Mouse (Mus musculus) embryo, embryonic 11.5 days (tissue): ENCODE results near the gene Aagab.

Experiments
- DNase-seq: peaks from one replicate; pipeline ENCODE4 v3.0.0-alpha.2; 2012; ENCODE audit warnings: low read depth, low spot score

Gene Aagab

DNA sequence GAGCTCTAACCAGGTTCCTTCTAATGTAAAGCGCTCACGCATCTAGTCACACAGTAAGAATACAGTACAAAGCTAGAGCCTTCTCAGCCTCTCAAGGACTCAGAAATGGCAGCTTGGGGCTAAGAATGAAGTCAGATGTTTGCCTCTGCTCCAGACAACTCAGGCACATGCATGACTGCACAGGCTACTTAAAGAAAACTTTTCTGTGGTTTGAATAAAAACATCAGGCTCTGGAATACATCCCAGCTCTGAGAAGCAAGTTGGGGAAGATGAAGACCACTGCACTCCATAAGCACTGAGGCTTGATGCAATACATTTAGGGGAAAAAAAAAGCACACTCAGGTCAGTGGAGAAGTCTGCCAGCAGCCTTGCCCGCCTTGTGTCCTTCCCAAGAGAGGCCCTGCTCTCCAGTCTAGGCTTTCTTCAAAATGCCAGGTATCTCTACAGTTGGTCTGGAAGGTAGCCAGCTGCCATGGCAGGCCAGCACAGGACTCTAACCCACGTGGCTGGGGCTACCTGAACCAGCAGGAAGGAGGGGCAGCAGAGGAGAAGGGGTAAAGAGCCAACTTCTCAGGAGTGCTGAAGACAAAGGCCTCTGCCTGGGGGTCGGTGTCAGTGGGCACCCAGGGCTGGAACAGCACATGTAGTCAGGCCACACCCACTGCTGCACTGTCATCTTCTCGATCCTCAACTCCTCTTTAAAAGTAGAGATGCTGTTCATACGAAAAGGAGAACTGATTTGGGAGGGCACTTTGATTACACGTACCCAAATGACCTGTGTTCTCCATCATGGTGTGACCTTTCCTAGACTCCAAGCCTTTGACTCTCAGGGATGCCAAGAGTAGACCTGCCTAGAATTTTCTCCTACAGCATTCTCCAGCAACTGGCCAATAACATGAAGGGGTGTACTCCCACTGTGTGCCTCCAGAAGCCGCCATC, 45.4 kb downstream of the Aagab start:
- DNase-seq = no peak

DNA sequence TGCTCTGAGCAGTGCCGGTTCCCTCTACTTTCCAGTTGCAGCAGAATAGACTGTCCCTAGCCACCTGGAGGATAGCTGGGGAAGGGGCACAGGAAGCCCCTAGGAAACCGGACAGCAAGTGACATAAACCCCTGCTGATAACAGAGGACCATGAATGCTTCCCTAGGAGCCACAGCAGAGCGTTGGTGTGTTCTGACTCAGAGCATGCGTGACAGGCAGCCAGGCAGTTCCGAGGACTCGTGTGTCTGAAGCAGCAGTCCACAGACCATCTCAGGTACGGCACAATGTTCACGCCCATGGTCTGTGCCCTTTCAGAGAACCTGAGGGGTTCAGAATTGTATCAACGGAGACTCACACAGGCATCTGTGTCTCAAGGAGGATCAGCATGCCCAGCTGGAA, 46.1 kb downstream of the Aagab start:
- no peak for DNase-seq

DNA sequence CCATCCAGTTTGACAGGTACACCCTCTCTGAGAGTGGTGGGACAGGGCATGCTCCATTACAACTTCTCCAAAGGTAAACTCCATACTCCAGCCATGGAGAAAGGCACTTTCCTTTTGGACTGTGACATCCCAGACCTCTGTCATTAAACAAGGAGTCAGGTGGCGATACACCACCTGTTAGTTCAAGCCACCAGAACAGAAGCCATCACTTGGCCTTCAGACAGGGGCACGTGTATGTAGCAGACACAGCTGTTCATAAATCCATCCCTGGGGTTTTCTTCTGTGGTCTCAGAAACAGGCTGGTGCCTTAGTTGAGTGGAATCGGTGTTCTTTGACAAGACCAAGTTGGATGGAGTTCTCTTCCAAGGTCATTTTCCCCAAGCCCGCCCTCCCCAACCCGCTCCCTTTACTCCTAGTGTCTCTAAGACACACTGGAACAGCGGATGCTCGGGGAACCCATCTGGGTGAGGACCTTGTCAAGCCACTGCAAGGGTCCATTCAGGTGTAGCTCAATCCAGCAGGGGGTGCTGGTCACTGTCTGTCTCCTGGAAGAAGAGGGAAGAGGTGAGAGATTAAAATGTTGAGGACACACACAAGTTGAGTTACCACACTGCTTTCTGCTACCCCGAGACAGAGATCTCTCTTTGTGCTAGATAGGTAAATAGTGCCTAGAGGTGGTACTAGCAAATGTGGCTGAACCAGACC, 47.5 kb downstream of the Aagab start:
- no peak for DNase-seq

DNA sequence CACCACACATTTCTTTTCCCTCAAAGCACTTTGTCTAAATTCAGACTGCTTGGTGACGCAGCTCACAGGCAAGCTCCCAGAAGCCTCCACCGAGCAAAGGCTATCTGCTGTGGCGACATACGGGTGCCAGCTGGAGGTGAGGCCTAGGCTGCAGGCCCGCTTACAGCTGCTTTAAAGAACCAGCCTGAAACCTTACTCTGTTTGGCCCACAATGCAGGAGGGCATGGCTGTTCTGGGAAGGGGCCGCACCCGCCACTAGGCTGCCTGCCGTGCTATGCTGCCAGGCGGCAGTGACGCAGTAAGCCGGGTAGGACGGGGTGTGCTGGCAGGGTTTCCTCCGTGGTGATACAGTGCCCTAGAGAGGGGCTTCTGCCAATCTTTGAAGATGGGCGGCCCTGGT, 48.4 kb downstream of the Aagab start:
- no peak for DNase-seq

DNA sequence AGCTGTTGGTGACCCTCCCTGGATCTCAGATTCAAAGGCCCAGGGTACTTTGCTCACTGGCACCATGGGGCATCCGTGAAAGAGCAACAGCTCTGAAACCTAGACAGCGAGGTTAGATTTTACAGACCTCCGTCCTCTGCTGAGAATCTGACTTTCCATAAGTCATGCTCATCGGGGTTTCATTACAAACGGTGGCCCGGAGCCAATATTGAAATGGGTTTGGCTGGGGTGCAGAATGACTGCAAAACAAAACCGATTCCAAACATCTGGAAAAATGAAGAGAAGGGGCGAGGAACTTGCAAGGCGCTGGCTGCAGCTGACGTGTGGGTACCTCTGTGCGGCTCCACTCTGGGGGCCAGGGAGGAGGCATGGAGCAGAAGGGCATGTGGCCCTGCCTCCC, 49.1 kb downstream of the Aagab start:
- DNase-seq = no peak

DNA sequence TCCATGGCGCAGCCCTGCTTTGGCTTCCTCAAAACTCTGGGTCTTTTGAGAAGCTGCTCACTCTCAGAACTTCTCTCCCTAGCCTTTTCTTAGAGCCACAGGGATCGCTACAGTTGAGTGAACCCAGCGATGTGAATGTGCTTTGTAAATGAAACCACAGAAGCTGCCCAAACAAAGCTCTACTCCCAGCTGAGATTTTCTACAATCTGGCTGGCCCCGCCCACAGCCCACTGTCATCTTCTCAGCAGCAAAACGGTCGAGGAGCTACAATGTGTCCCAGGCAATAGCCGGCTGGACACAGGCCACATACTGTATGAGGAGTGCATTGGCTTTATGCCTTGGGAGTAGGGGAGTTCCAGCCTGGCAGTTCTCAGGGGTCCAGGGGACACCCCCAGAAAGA, 51.2 kb downstream of the Aagab start:
- DNase-seq = no peak

DNA sequence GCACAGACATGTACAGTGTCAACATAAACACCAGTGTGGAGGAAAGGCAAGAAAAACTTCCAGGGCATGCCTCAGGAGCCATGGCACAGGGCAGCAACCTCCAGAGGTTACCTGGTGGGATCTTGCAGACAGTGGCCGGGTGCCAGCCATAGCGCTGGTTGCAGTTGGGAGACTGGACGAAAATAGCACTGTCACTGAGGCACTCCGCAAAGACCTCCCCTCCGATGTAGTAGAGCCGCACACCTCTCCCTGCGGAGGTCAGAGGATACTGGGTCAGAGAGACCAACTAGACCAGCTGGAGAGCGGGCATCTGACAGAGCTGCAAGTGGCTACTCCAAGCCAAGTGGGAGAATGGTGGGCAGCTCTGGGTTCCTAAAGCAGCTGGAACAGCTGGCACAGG, 52.1 kb downstream of the Aagab start:
- DNase-seq = no peak

DNA sequence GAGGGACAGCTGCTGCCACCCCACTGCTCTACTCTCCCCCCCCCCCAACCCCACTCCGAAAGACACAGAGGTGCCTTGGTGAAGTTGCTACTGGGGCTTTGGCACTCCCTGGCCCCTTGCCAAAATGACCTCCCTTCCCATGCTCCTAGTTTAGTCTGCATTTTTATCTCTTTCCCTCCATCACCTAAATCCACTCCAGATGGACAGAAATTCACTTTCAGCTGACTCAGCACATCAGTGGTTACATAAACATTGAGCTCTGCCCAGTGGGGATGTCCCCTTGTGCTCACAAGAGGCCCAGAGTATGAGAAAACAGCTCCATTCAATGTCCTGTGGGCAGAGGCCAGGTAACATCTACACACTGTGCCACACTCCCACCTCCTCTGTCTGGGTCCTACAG, 52.6 kb downstream of the Aagab start:
- no peak for DNase-seq

DNA sequence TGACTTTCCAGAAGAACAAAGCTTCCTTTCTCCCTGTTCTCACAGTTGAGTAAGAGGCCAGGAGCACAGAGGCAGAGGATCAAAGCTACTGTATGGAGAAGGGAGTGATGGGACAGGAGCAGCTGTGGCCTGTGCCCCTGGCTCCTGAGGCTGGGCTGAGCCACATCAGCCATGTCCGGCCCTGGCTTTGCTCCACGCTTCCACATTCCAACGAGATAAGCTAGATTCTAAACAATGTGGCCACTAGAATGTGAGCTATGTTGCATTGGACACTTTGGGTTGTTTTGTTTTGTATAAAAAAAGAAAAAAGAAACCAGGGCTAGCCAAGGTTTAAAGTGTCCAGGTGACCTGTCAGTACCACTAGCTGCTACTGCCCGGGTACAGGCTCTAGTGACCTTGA, 54.7 kb downstream of the Aagab start:
- DNase-seq = no peak

DNA sequence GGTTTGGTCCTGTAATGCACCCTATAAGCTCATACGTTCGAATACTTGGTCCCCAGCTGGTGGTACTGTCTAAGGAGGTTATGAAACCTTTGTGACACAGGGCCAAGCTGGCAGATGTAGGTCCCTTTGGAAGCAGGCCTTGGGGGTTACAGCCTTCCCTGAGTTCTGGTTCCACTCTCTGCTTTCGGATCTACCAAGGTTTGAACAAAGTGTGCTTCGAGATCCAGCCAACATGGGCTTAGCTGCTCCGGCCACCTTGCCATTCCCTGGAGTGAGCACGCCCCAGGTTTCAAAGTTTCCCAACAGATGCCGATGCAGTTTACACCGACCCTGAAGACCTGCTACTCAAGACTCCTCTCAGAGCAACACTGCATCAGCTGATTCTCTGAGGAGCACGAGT, 56.0 kb downstream of the Aagab start:
- no peak for DNase-seq

DNA sequence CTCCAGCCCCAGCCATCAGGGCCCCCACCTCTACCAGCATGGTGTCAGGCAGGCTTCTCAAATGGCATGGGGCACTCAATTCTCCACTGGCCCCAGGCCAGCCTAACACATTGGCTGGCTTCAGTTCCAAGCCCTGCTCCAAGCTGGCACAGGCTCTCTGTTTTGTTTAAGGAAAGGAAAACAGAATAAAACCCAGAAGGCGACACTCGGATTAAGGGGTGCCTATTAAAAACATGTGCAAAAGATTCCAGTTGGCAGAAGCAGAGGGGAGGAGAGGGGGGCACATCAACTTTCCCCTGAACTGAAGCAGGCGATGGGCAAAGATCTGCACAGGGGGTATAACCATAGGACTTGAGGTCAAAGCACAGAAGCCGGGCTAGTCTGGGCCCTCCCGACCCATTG, 56.5 kb downstream of the Aagab start:
- no peak for DNase-seq

DNA sequence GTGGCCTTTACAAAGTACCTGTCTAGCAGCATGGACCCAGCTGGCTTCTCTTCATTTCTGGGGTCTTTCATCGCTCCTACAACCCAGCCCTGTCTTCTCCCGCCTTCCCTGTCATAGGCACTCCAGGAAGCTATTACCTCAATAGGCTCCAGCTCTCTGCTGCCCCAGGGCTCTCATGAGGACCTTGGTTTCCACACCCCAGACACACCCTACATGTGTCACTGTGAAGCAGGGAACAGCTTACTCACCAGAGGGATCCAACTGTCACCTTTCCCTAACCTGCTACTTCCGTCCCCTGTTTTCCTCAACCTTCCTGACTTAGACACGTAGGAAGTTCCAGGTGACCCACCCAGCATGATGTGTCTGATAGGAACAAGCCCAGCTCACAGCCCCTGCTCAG, 57.6 kb downstream of the Aagab start:
- DNase-seq = no peak

DNA sequence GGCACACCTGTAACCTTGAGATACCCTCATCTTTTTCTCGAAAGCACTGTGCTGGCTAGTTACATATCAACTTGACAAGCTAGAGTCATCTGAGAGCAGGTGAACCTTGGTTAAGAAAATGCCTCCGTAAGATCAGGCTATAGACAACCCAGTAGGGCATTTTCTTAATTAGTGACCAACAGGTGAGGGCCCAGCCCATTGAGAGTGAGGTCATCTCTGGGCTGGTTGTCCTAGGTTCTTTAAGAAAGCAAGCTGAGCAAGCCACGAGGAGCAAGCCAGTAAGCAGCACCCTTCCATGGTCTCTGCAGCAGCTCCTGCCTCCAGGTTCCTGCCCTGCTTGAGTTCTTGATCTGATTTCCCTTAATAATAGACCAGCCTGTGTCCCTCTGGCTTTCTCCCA, 58.2 kb downstream of the Aagab start:
- DNase-seq = no peak

DNA sequence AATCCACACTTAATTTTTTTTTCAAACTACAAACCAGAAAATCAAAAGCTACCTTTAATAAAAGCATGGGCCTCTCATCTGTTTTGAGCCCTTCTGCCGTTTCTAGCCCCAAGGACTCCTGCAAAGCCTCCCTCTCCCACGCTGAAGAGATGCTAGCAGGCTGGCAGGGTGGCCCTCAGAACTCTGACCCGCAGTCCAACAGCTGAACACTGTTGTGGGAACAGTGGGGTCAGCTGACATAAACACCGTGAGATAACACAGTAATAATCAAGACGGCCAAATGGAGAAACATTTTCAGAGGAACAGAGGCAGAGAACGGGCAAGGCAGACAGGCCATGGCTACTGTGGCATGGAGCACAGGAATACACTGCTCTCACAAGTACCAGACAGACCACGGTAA, 60.3 kb downstream of the Aagab start:
- no peak for DNase-seq

DNA sequence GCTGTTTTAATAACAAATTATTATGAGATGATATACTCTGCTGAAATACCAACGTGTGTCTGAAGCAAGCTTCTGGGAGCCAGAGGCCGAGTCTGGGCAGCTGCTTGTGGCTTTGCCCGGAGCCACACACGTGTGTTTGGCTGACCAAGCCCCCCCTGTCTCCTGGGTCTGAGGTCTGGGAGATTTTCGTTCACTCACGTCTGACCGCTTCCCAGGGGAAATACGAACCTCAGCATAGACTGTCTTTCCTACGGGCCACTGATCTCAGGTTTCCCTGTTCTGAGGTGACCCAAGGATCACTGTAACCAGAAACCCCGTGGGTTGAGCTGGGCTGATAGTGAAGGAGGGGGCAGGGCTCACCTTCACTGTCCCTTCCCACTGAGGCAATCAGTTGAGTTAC, 60.8 kb downstream of the Aagab start:
- DNase-seq = no peak

DNA sequence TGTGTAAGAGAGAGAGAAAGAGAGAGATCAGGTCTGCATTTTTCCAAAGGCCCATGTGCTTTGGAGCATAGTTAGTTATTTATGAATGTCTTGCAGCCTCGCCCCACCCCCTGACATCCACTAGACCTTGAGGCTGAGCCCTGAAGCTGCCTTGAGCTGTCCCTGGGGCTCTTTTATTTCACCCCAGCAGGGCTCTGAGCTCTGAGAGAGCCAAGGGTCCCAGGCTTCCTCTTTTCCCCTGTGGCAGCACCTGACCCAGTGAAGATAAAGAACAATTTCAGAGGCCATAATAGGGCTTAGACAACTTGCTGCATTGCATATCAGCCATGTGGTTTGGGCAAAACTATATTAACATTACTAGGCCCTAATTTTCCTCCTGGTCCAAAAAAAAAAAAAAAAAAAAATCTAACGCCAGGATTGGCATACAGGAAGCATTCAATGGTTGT, 61.9 kb downstream of the Aagab start:
- no peak for DNase-seq

DNA sequence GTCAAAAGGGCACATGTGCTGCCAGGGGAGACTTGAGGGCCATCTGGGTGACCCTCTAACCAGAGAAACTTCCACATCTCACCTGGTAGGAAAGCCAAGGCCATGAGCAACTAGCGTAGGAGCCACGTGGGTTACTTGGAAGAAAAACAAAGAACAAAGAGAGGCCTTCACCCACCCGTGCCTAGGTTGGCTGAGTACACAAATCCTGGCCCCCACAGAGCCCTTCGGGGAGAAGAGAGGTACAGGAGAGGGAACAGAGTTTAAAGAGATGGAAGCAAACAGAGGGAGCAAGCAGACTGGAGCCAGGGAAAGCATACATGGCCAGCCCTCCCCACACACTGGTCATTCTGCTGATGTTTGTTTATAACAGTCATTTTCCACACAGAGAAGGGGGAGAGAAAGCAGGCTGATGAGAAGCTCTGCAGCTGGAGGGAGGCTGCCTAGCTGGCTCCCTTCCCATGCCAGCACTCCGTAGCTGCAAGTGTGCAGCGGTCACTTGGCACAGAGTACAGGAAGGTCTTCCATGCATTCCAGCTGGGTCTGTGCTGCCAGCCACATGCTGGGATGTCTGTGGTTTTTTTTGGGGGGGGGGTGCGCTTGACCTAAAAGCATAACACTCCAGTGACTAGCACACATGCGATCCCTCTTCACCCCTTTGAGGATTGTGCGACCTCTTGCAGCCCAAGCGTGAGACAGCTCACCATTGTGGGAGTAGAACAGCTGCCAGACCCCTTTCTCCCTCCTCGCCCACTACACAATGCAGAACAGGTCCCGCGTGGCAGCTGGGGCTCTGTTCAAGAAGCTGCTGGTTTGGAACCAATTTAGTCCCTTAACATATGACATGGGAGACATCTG, 62.6 kb downstream of the Aagab start:
- no peak for DNase-seq

DNA sequence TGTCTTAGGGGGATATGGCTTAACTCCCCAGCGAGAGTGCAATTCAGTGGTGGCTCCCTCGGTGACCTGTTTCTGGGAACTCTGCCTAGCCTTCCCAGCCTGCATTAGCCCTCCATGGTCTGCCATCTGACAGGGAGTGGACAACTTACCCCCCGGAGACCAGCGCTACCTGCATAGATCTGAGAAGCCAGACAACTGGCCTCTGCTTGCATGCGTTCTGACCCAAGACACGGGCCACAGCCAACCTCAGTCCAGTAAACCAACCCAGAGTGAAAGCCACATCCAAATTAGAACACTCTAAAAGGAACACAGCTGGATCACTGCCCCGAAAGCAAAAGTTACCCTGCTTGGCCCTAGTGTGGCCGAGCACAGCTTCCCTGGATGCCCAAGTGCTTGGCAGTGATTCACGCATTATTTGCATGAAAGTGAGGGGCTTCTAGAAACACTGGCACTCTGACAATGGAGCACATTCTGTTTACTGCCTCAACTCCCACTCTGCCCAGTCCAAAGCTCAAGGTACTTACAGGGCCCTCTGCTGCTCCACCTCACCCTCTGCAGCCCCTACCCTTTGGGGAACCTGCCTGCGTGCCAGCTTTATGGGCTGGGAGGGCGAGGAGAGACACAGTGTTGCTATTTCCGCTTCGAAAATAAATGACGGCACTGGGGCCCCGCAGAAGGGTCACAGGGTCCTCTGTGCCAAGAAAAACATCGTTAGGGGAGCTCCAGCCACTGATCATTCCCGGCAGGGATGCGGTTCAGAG, 64.3 kb downstream of the Aagab start:
- DNase-seq = no peak

DNA sequence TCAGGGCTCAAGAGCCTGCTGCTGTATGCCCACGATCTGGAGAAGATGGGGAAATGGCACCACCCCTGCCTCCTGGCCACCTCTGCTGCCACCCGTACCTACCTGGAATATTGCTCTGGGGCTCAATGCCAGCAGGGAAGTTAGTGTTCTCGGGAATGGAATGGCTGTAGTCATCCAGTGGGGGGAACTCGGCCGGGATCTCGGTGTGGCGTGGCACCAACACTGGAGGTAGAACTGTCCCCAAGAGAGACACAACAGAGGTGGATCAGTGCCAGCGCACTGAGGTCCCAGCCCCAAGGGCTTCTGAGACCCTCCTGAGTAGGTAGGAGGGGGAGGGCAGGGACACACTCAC, 64.9 kb downstream of the Aagab start:
- no peak for DNase-seq

DNA sequence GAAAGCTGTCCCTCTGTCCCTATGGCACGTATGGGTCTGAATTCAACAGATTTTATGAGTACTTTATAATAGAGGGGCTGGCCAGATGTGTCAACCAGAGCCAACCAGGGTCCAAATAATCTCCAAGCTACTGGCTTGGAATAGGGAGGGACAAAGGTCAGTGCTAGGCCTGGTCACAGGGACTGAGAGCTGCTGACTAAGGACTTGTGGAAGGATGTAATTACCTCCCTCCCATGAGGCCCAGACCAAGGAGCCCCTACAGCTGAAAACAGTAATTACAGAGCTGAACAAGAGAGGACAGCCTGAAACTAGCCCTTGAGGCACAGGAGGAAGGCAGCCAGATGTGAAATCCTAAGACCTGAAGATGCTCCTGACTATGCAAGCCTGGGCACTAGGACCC, 66.2 kb downstream of the Aagab start:
- no peak for DNase-seq

DNA sequence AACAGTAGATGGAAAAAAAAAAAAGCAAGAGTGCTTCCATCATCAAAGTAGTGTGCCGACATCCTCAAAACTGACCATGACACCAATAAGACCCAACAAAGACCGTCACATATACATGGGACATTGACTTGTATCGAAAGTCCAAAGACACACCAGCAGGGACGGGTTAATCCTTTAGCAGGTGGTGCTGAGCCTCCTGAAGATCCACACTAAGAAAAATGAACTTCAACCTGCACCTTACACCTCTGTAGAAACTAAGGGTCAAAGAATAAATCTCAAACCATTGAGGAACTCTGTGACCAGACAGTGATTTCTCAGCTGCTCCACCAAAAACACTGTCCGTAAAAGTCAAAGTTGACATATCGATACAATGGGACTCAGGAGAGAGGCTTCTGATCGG, 67.4 kb downstream of the Aagab start:
- no peak for DNase-seq
